Mouse (Mus musculus): ENCODE measurements around the gene Oscp1.

Gene Oscp1

DNA sequence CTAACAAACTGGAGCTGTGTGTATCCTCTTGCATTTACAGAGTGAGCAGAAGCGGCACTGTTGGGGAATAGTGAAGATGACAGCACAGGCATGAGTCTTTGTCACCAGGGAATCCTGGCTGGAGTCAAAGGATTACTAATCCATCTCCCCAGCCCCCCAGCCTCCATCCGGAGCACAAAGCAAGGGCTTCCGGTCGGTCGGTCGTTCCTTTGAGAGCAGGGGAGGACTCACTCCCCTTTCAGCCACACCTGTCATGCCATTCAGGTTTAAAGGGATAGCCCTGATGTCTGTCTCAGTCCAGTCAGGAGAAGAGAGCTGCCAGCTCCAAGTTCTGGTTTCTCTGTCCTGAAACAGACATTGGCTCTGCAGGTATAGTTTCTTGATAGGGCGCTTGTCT is 52.8 kb downstream of the Oscp1 start:
- DNase-seq = peak in 1 of 2 experiments; percentile 51

DNA sequence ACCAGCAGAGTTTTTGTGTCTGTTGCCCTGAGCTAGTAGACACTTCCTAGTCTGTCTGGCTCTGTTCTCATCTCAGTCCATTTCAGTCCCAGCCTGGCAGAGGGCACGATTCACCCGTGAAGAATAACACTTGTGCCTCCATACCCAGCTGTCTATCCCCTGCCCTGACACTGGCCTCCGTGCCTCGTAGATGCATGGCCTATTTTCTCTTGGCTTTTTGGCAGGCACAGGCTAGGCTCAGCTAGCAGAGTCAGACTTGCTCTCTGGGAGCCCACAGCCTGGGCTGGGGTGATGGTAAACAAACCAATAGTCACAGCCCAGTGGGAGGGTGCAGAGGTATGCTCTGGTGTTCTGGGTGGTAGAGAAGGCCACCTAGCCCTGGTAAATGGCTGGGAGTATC is 54.9 kb downstream of the Oscp1 start:
- peak; percentile 55 to 60 for DNase-seq

DNA sequence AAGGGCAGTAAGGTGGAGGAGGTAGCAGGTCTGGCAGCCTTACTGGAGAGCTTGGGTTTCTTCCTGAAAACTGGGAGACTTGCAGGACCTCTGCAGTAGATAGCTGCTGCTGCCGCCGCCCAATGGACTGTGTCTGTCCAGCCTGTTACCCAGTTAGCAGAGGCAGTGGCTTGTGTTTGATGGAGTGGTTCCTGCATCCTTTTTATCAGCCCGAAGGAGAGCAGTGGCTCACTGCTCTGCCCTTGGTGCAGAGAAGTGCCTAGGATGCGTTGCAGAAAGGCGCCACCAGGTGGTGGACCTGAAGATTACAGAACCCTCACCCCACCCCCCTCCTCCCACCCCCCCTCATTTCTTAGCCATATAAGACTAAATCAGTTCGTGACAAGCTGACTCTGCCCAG is 55.6 kb downstream of the Oscp1 start:
- peak; percentile 79 to 85 for DNase-seq

DNA sequence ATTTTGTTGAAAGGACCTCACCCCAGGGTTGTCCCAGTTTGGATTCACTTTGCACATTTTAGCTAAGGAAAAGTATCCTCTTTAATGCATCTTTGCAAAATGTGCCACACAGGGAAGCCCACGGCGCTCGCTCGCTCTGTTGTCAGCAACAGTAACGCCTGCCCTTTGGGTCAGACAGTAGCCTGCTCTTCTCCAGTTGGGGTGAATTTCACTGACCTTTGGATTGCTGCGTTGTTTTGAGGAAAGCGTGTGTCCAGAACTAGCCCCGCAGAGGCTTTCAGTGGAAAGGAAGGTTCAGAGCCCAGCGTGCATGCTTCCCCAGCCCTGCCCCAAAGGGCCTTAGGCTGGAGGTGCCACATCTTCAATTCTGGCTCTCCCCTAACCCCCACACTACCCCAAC is 57.0 kb downstream of the Oscp1 start:
- peak in 1 of 2 experiments; percentile 21 for DNase-seq

DNA sequence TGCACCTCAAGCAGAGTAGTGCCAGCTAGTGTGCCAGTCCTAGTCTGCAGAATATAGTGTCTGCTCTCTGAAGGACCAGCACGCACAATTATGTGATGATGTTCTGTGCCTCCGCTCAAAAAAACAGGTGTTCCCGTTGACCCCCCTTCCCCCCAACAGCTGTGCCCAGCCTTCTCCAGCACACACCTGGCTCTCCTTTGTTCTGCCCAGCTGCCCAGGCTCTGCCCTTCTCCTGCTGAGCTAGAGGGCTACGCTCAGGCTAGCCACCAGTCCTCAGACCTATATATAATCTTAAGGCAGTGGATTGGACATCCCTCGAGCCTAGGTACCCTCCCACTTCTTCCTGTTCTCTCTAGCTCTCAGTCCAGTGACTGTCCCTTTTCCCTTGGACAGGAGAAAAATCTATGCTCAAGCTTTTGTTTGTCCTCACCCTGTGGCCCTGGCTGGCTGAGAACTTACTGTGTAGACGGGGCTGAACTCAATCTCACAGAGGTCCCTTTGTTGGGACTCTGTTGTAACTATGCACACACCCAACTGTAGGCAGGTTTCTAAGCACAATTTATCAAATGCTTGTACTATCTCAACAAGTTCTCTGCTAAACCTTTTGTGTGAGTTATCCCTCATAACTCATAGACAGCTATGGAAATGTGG is 57.6 kb downstream of the Oscp1 start:
- peak in 1 of 2 experiments; percentile 25 for DNase-seq

DNA sequence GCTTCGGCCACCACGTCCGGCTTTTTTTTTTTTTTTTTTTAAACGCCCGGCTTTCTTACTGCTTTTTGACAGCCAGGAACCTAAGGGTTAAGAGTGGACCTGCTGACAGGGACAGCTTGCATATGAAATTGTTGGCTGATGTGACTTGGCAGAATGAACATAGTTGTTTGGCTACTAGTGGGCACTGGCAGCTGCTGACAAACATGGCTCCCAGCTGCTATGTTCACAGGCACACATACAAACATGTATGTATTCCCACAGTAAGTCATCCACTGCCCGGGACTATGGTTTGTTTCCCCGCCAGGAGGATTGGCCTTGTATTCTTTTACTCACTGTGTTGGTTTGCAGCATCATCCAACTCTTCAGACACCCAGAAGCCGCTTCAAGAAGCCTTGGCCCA is 58.8 kb downstream of the Oscp1 start:
- peak; percentile 78 to 80 for DNase-seq

DNA sequence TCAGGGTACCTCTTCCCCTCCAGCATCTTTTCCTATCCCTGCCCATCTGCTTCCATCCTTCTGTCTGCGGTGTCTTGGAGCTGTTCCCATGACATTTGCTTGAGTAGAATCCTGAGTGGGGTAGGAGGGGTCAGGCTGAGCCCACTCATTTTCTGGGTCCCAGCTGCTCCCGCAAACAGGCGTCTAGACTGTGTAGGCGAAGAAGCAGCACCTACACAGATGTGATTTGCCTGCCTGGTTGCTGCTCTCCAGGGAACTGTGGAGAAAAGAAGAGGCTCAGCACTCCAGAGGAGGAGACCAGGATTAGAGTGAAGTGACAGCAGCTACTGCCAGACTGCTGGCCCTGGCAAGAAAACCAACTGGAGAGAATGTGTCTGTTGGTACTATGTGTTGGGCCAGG is 60.3 kb downstream of the Oscp1 start:
- peak; percentile 88 to 89 for DNase-seq

DNA sequence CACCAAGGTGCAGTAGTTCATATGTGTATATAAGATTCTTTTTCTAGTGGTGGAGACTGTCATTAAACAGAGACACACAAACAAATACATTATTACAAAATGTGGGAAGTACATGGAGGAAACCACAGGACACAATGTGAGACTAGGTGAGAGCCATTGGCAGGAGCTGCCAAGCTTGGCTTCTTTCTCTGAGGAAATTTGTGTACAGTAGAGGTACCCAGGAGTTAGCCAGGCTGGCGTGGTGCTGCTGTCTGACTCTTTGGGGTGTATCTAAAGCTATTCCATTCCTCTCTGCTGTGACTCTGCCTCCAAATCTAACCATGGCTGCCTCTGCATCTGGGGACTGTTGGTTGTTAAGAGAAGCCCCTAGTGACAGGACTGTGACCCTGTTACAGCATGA is 60.7 kb downstream of the Oscp1 start:
- DNase-seq = peak; percentile 73 to 74

DNA sequence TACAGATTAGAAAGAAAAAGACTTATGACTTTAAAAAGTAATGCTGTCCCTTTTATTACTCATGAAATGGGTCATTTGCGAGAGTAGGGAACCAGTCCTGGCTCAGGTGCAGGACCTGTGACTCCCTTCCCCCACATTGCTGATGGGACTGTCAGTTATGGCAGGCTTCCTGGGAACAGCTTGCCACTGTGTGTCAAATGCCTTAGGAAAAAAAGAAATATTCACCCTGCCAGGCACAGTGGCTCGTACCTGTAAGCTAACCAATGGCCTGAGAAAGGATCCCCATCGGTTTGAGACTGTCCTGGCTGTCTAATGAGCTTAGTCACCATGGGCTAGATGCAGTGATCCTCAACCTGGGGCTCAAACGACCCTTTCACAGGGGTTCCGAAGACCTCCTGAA is 61.7 kb downstream of the Oscp1 start:
- DNase-seq = peak; percentile 87 to 88

DNA sequence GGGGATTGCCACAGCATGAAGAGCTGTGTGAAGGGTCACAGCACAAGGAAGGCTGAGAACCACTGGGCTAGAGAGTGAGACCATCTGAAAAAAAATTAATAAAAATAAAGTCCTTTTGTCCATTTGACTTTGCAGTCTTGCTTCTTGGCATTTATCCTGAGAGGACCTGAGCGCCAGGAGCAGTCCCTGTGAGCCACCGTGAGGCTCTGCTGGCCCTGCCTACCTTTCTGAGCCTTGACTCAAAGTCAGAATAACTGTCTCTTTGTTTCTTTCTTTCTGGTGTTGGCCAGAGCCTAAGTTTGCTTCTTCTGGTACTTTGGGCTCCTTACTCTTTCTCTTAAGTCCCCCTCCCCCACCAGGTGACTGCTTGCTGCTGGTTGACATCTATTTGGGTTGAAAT is 62.1 kb downstream of the Oscp1 start:
- DNase-seq = peak; percentile 56 to 59

DNA sequence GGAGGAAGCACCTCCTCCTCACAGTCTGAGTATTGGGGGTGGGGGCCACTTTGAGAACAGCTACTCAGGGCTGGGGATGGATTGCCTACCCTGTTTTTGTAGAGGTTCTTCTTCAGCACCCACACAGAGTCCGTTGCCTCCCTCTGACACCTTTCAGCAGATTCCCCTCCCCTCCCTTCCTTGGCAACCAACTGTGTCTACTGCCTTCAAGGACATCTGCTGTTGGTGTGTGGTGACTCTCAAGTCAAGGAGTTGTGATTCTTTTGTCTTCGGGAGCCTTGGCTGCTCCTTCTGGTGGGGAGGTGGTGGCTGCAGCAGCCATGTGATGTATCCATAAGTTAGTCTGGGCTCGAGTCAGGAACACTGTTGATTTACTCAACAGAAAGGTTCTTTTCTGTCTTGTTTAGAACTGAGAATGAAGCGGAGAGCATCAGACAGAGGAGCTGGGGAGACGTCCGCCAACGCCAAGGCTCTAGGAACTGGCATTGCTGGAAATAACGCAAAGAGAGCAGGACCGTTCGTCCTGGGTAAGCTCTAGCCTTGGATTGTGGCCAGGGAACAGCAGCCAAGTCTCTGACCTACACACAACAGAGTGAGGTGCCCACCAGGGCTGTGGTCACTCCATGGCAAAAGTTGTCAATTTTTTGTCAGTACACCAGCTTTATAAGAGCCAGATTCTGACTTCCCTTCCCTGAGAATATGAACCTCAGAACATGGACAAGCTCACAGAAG is 65.1 kb downstream of the Oscp1 start:
- DNase-seq = peak; percentile 71 to 72

DNA sequence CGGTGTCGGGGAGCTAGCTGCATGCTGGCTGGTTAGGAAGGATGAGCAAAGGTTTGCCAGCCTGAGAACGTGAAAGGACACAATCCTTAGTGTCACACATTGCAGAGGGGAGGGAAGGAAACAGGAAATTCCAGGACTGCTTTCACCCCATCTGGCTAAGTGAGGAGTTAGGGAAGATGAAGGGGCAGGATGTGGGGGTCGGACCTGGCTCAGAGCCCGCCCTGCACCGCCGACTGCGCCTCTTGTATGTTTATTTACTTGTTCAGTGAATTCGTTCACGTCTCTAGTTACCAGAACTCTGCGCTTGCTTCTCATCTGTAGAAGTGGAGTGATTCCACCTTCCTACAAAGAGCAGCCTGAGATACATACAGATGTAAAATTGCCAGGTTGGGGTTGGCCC is 72.1 kb downstream of the Oscp1 start:
- DNase-seq = peak in 1 of 2 experiments; percentile 39

DNA sequence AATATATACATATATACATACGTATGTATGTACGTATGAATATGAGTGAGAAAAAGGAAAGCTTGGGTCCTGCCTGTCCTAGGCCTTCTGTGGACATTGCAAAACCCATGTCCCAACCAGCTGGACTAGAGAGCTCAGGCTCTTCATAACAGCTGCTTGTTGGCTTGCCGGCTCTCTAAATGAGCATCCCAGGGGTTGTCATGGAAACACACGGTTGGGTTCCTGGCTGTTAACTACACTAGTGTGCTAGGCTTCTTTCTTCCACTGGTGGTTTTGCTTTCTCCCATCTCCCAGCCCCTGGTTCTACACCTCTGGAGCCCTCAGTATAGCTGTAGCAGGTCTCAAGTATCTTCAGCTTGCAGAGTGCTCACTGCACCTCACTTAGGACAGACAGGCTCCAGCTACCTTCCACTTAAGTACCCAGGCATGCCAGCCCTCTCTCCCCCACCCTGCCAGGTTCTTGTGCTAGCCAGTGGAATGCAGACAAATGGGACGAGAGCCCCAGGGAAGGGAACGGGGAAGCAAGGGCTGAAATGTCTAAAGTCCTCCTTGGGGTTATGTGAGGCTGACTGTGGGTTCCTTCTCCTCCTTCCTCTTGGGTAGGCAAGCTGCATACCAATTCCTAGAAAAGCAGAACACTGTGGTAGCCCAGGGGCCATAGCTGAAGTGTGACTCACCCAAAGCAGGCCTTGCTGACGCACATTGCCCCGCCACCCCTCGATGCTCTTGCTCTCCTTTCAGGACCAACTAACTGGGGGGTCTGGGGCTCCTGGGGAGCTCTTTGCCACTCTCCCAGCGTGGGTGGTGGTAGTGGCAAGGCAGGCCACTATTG is 73.1 kb downstream of the Oscp1 start:
- DNase-seq = peak; percentile 88 to 91

DNA sequence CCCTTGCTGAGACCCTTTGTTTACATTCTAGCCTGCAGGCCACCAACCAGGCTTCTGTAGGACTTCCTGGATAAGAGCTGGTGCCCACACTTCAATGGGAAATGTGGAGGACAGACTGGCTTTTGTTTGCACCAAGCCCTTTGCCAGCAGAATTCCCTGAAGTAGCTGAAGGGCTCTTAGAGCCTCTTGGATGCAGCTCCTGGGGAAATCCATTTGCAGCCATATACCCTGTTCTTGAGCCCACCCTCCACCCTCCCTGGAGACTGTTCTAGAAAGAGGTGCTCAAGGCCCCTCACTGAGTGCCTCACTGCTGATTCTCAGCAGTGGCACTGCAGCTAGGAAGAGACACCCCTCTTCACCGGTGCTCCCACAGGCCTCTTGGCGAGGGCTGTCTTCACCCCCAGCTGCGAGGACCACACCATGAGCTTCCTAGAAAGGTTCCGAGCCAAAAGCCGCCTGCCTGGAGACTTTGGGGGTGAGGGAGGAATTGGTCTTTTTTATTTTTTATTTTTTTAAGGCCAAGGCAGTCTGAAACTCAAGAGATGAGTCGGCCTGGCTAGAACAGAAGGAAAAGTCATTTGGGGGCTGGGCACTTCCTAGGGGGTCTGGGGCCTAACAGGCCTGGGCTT is 74.4 kb downstream of the Oscp1 start:
- DNase-seq = no peak

DNA sequence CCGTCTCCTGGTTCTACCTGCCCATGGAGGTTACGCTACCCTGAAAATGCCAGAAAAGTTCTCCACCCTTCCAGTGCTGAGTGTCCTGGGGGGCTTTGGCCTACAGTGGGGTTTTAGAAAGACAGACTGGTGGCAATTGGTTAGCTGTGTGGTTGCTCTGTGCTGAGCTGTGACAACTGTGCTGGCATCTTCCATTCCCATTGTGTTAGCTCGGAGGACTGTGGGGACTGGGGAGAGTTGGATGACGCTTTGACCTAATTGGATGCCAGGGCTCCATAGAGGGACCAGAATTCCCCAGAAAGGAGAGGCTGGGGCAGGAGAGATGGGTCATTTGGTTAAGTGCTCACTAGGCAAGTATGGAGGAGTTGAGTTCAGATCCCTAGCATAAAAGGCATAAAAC is 75.9 kb downstream of the Oscp1 start:
- no peak for DNase-seq

DNA sequence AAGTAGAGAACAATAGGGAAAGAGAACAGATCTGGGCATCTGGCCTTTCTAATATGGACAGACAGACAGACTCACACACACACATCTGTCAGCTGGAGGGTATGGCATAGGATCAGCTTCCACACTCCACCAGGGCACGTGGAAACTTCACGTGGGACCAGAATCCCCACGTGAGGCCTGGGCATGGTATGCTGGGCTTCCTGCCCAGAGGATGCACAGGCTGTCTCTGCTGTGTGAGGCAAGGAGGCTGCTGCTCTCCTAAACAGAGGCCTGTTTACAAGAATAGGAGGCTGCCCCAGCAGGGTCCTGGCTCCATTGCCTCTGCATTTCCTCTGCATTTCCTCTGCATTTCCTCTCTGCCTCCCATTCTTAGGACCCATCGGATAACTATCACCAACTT is 76.3 kb downstream of the Oscp1 start:
- peak in 1 of 2 experiments; percentile 34 for DNase-seq

DNA sequence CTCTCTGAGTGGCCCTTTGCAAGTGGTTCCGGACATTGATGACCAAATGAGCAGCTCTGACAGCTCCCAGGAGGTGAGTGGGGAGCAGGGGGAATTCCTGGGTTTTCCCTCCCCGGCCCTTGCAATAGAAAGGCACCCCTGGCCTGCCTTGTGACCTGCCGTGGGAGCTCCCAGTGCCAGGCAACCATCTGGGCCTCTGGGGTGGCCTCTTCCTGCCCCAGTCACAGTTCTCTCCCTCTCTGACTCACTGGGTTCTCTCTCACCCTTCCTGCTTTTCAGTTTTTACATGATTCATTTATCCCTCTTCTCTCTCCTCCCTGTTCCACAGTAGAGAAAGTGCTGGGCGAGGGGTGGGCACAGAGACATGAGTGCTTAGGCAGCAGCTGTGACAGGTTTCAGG is 79.4 kb downstream of the Oscp1 start:
- DNase-seq = no peak

DNA sequence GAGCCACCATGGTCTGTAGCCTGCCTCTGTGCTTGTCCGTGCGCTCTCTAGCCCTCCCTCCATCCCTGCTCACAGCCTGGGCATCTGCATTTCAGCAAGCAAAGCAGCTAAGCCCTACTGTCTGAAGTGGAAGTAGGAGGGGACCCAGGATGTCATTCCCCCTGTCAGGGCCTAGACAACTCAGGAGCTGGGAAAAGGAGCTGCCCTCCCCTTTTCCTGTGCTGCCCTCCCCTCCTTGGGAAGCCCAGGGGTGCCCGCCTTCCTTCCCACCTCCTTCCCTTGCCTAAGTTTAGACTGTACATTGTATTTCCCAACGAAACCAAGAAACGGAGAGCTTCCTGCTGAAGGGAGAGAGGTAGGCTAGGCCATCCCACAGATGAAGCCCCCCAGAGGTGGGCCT is 82.7 kb downstream of the Oscp1 start:
- DNase-seq = no peak
